In genomic region chr7:16005020-16005419, GRCm38 (mm10) we compare ENCODE assay signal across 14 mouse cellular contexts. TPM values are rescaled to one million over a fixed set of nuclear protein-coding genes. Genes with fewer than 3 reads are reported as not detected.
DNase-seq lines count a peak whose midpoint lies in the region; ATAC-seq and TF ChIP-seq lines count a peak whose summit lies in the region.
"Had no signal": no experiment of that assay in that cellular context is flagged by ENCODE, and none has a peak within 500 bp of the region (broad histone marks: within the 10 kb centered on the region; RNA-seq: fewer than 3 reads in every experiment).

No protein-coding gene starts in this region.

- no peaks in the 10 kb centered on the region for H3K27me3 ChIP-seq in kidney, postnatal 0 days (ENCODE audit: insufficient read depth, low read length)
- H3K27me3 ChIP-seq in embryonic facial prominence, embryonic 12.5 days = no peaks in the 10 kb centered on the region
- H3K27me3 ChIP-seq: heart, embryonic 15.5 days had no signal

- no peak overlapping the region for H3K27ac ChIP-seq in kidney, postnatal 0 days
- H3K27ac ChIP-seq in ES-E14 (ENCODE audit: insufficient read depth, low read depth, low read length, poor library complexity, severe bottlenecking) = peak overlapping the region; percentile 48; the same call in 1 of the 2 replicates
- H3K27ac ChIP-seq in embryonic facial prominence, embryonic 12.5 days = 0 out of 2 replicates have a peak overlapping the region, but pooled peaks have one; percentile 17
- H3K27ac ChIP-seq: heart, embryonic 15.5 days had no signal

- in situ Hi-C loops in ES-E14 (cut with MboI; ENCODE audit: low sequenced_read_pairs in 2 of 2, unreplicated experiment in 2 of 2) = no loop called here

- no peak for TF ChIP-seq CTCF in kidney, postnatal 0 days (IDR thresholded peaks at IDR 0.05; ENCODE audit: low read depth)

- 78% methylated on average over 3 of the region's 3 CpGs for WGBS in kidney, postnatal 0 days
- WGBS in embryonic facial prominence, embryonic 12.5 days = 78% methylated on average over 3 of the region's 3 CpGs

- no peak for DNase-seq in kidney, postnatal 0 days (ENCODE audit: low spot score)
- DNase-seq in kidney, adult 11 months = no peak
- no peak for DNase-seq in ES-E14 (ENCODE audit: low read depth, low spot score)
- DNase-seq in natural killer cell, adult 2 months (ENCODE audit: low spot score in 2 of 2) = peak; percentile 21 to 29
- no peak for DNase-seq in right cerebral cortex, postnatal 10 days (ENCODE audit: low spot score in 2 of 2)
- DNase-seq in cerebellum, postnatal 4 days (ENCODE audit: low spot score in 2 of 2) = no peak
- DNase-seq: cerebellum, adult 8-10 months; kidney, adult 2 months; lung, postnatal 14 days; thymus, adult 18-20 months had no signal

- no peak overlapping the region for H3K4me2 ChIP-seq in kidney, postnatal 0 days (ENCODE audit: low read length)
- H3K4me2 ChIP-seq in embryonic facial prominence, embryonic 12.5 days (replicated peaks) = no peak overlapping the region
- H3K4me2 ChIP-seq: heart, embryonic 15.5 days had no signal

- H3K36me3 ChIP-seq in kidney, postnatal 0 days (ENCODE audit: insufficient read depth, low read length) = no peaks in the 10 kb centered on the region
- H3K36me3 ChIP-seq in ES-E14 (ENCODE audit: control insufficient read depth, insufficient read depth, low read length, poor library complexity, severe bottlenecking) = no peaks in the 10 kb centered on the region
- H3K36me3 ChIP-seq in embryonic facial prominence, embryonic 12.5 days = peaks cover 15% of the 10 kb centered on the region; the same call in 1 of the 2 replicates
- H3K36me3 ChIP-seq: heart, embryonic 15.5 days had no signal

- H3K9me3 ChIP-seq in kidney, postnatal 0 days (replicated peaks; ENCODE audit: low read length) = no peaks in the 10 kb centered on the region
- no peaks in the 10 kb centered on the region for H3K9me3 ChIP-seq in ES-E14 (ENCODE audit: control insufficient read depth, insufficient read depth, low read depth, low read length)
- H3K9me3 ChIP-seq in embryonic facial prominence, embryonic 12.5 days = no peaks in the 10 kb centered on the region
- H3K9me3 ChIP-seq: heart, embryonic 15.5 days had no signal

- H3K9ac ChIP-seq in kidney, postnatal 0 days (ENCODE audit: low read depth, low read length) = no peak overlapping the region
- H3K9ac ChIP-seq in ES-E14 (ENCODE audit: insufficient read depth, low read depth, low read length, poor library complexity, severe bottlenecking) = no peak overlapping the region
- no peak overlapping the region for H3K9ac ChIP-seq in embryonic facial prominence, embryonic 12.5 days
- H3K9ac ChIP-seq: heart, embryonic 15.5 days had no signal

- ATAC-seq in kidney, postnatal 0 days (replicated peaks; ENCODE audit: low FRiP score, low read depth) = peak; percentile 25; the same call in 1 of the 2 replicates
- ATAC-seq in embryonic facial prominence, embryonic 12.5 days (ENCODE audit: insufficient number of reproducible peaks, insufficient read depth, low FRiP score, low TSS enrichment) = no peak; the same call in 1 of the 2 replicates

- H3K4me3 ChIP-seq in kidney, postnatal 0 days (replicated peaks; ENCODE audit: low read depth, low read length) = no peak overlapping the region
- H3K4me3 ChIP-seq in ES-E14 (ENCODE audit: insufficient read depth in 1 of 2, low read depth in 1 of 2, low read length in 2 of 2, poor library complexity in 1 of 2, severe bottlenecking in 1 of 2) = no peak overlapping the region
- H3K4me3 ChIP-seq in embryonic facial prominence, embryonic 12.5 days = no peak overlapping the region
- H3K4me3 ChIP-seq: heart, embryonic 15.5 days had no signal

- no peaks in the 10 kb centered on the region for H3K4me1 ChIP-seq in kidney, postnatal 0 days (replicated peaks; ENCODE audit: insufficient read depth, low read length)
- H3K4me1 ChIP-seq in ES-E14 (ENCODE audit: control insufficient read depth in 2 of 2, insufficient read depth in 2 of 2, low read length in 2 of 2, poor library complexity in 1 of 2) = peaks cover 0 to 16% of the 10 kb centered on the region in 2 experiments; a peak in 2 of 4 replicates
- no peaks in the 10 kb centered on the region for H3K4me1 ChIP-seq in embryonic facial prominence, embryonic 12.5 days

TF ChIP-seq in ES-E14, 5 proteins besides CTCF, POLR2A, EP300 and RAD21:
- TF ChIP-seq MAFK (IDR thresholded peaks at IDR 0.05; ENCODE audit: insufficient read depth, low read depth, low read length) = no peak

RNA-seq across cellular contexts. Expression of gene Ehd2, which starts 37.7 kb away (rescaled TPM):
- 24.6 and 26.6 TPM in 2 replicates for polyA plus RNA-seq in kidney, postnatal 0 days (2015; fragmentation: Nextera tagmentation; extraction: Ambion mirVana)
- total RNA-seq in ES-E14 (2012; rRNA removed) = 3.8 and 6.8 TPM in 2 replicates
- 17.0 and 20.4 TPM in 2 replicates for polyA plus RNA-seq in embryonic facial prominence, embryonic 12.5 days (2016; fragmentation: Nextera tagmentation; extraction: Ambion mirVana)

RNA-seq across cellular contexts. Expression of gene Bicra, which starts 42.7 kb away (rescaled TPM):
- polyA plus RNA-seq in kidney, postnatal 0 days (2015; fragmentation: Nextera tagmentation; extraction: Ambion mirVana) = 3.2 and 3.3 TPM in 2 replicates
- total RNA-seq in ES-E14 (2012; rRNA removed) = 3.5 and 3.6 TPM in 2 replicates
- 10.2 and 10.4 TPM in 2 replicates for polyA plus RNA-seq in embryonic facial prominence, embryonic 12.5 days (2016; fragmentation: Nextera tagmentation; extraction: Ambion mirVana)

RNA-seq across cellular contexts. Expression of gene Zfp541, which starts 56.6 kb away (rescaled TPM):
- polyA plus RNA-seq in kidney, postnatal 0 days (2015; fragmentation: Nextera tagmentation; extraction: Ambion mirVana) = 0.05 TPM in 2 replicates
- 0.36 and 0.53 TPM in 2 replicates for total RNA-seq in ES-E14 (2012; rRNA removed)
- 0.05 and 0.18 TPM in 2 replicates for polyA plus RNA-seq in embryonic facial prominence, embryonic 12.5 days (2016; fragmentation: Nextera tagmentation; extraction: Ambion mirVana)
- total RNA-seq: gastrocnemius, adult 18-20 months had no signal
- polyA plus RNA-seq: heart, embryonic 15.5 days; kidney, adult 2 months; limb, embryonic 11.5 days had no signal

RNA-seq across cellular contexts. Expression of gene Nop53, which starts 59.1 kb away (rescaled TPM):
- polyA plus RNA-seq in kidney, postnatal 0 days (2015; fragmentation: Nextera tagmentation; extraction: Ambion mirVana) = 213 and 221 TPM in 2 replicates
- 212 and 220 TPM in 2 replicates for total RNA-seq in ES-E14 (2012; rRNA removed)
- 184 and 196 TPM in 2 replicates for polyA plus RNA-seq in embryonic facial prominence, embryonic 12.5 days (2016; fragmentation: Nextera tagmentation; extraction: Ambion mirVana)

Comparison
In these comparisons a context has a peak if more than half of its experiments do, and no peak if none do; other contexts are left out.
1. DNase-seq: peak in natural killer cell, adult 2 months (2 of 2); none in kidney, postnatal 0 days (single experiment), kidney, adult 11 months (single experiment), ES-E14 (single experiment), right cerebral cortex, postnatal 10 days (0 of 2) and cerebellum, postnatal 4 days (0 of 2).